Mouse (Mus musculus): ENCODE measurements around the gene Enox1. TPM values are rescaled to one million over a fixed set of nuclear protein-coding genes. Genes with fewer than 3 reads are reported as not detected.

The Enox1 gene
- polyA plus RNA-seq, 1 experiment = 0.28 TPM

GRCm38 (mm10) chr14:77239360-77239759 lies 82.8 kb downstream of the Enox1 start:
- H3K4me1 ChIP-seq (ENCODE audit: control insufficient read depth, insufficient read depth, low read length) = no peaks in the 10 kb centered on the region
- H3K4me3 ChIP-seq (replicated peaks; ENCODE audit: extremely low read depth, low read depth, low read length) = no peak overlapping the region
- no peak for TF ChIP-seq CTCF (IDR thresholded peaks at IDR 0.05; ENCODE audit: insufficient read depth, low read length)
- TF ChIP-seq POLR2A (IDR thresholded peaks at IDR 0.05; ENCODE audit: borderline replicate concordance, extremely low read depth, low read depth, low read length) = no peak
- WGBS = 29% methylated on average over 4 of the region's 4 CpGs
- no peak for DNase-seq

GRCm38 (mm10) chr14:77246977-77247376 lies 90.4 kb downstream of the Enox1 start:
- Histone ChIP-seq H3K4me3 (replicated peaks; ENCODE audit: extremely low read depth, low read depth, low read length) (no peak overlapping the region), H3K4me1 (ENCODE audit: control insufficient read depth, insufficient read depth, low read length) (no peaks in the 10 kb centered on the region)
- TF ChIP-seq CTCF (IDR thresholded peaks at IDR 0.05; ENCODE audit: insufficient read depth, low read length) (no peak), POLR2A (IDR thresholded peaks at IDR 0.05; ENCODE audit: borderline replicate concordance, extremely low read depth, low read depth, low read length) (no peak)
- DNase-seq = no peak
- WGBS = 54% methylated on average over 3 of the region's 3 CpGs

- Histone ChIP-seq H3K4me1 (ENCODE audit: control insufficient read depth, insufficient read depth, low read length) (no peaks in the 10 kb centered on the region), H3K4me3 (replicated peaks; ENCODE audit: extremely low read depth, low read depth, low read length) (no peak overlapping the region)
- WGBS = 83% methylated on average over 5 of the region's 5 CpGs
- no peak for DNase-seq
- TF ChIP-seq CTCF (IDR thresholded peaks at IDR 0.05; ENCODE audit: insufficient read depth, low read length) (no peak), POLR2A (IDR thresholded peaks at IDR 0.05; ENCODE audit: borderline replicate concordance, extremely low read depth, low read depth, low read length) (no peak)
Measured at GRCm38 (mm10) chr14:77248426-77248825, 91.9 kb downstream of the Enox1 start.

GRCm38 (mm10) chr14:77248946-77249345 lies 92.4 kb downstream of the Enox1 start:
- WGBS = 77% methylated on average over 7 of the region's 7 CpGs
- TF ChIP-seq POLR2A (IDR thresholded peaks at IDR 0.05; ENCODE audit: borderline replicate concordance, extremely low read depth, low read depth, low read length) (no peak), CTCF (IDR thresholded peaks at IDR 0.05; ENCODE audit: insufficient read depth, low read length) (no peak)
- Histone ChIP-seq H3K4me1 (ENCODE audit: control insufficient read depth, insufficient read depth, low read length) (no peaks in the 10 kb centered on the region), H3K4me3 (replicated peaks; ENCODE audit: extremely low read depth, low read depth, low read length) (no peak overlapping the region)
- DNase-seq = no peak

- TF ChIP-seq CTCF (IDR thresholded peaks at IDR 0.05; ENCODE audit: insufficient read depth, low read length) (no peak), POLR2A (IDR thresholded peaks at IDR 0.05; ENCODE audit: borderline replicate concordance, extremely low read depth, low read depth, low read length) (no peak)
- DNase-seq = no peak
- WGBS = 81% methylated on average over 2 of the region's 2 CpGs
- H3K4me1 ChIP-seq (ENCODE audit: control insufficient read depth, insufficient read depth, low read length) = no peaks in the 10 kb centered on the region
- H3K4me3 ChIP-seq (replicated peaks; ENCODE audit: extremely low read depth, low read depth, low read length) = no peak overlapping the region
Measured at GRCm38 (mm10) chr14:77250652-77251238, 94.2 kb downstream of the Enox1 start.

- no peak for DNase-seq
- Histone ChIP-seq H3K4me1 (ENCODE audit: control insufficient read depth, insufficient read depth, low read length) (no peaks in the 10 kb centered on the region), H3K4me3 (replicated peaks; ENCODE audit: extremely low read depth, low read depth, low read length) (no peak overlapping the region)
- TF ChIP-seq CTCF (IDR thresholded peaks at IDR 0.05; ENCODE audit: insufficient read depth, low read length) (no peak), POLR2A (IDR thresholded peaks at IDR 0.05; ENCODE audit: borderline replicate concordance, extremely low read depth, low read depth, low read length) (no peak)
- WGBS = 33% methylated on average over 3 of the region's 3 CpGs
Measured at GRCm38 (mm10) chr14:77255201-77255600, 98.6 kb downstream of the Enox1 start.

- DNase-seq = no peak
- no peak overlapping the region for H3K4me3 ChIP-seq (replicated peaks; ENCODE audit: extremely low read depth, low read depth, low read length)
- no peaks in the 10 kb centered on the region for H3K4me1 ChIP-seq (ENCODE audit: control insufficient read depth, insufficient read depth, low read length)
- no peak for TF ChIP-seq CTCF (IDR thresholded peaks at IDR 0.05; ENCODE audit: insufficient read depth, low read length)
- no peak for TF ChIP-seq POLR2A (IDR thresholded peaks at IDR 0.05; ENCODE audit: borderline replicate concordance, extremely low read depth, low read depth, low read length)
- 80% methylated on average over 6 of the region's 6 CpGs for WGBS
Measured at GRCm38 (mm10) chr14:77255711-77256110, 99.1 kb downstream of the Enox1 start.

GRCm38 (mm10) chr14:77256943-77257342 lies 100.4 kb downstream of the Enox1 start:
- WGBS = 74% methylated on average over 2 of the region's 2 CpGs
- DNase-seq = no peak
- Histone ChIP-seq H3K4me1 (ENCODE audit: control insufficient read depth, insufficient read depth, low read length) (no peaks in the 10 kb centered on the region), H3K4me3 (replicated peaks; ENCODE audit: extremely low read depth, low read depth, low read length) (no peak overlapping the region)
- TF ChIP-seq CTCF (IDR thresholded peaks at IDR 0.05; ENCODE audit: insufficient read depth, low read length) (no peak), POLR2A (IDR thresholded peaks at IDR 0.05; ENCODE audit: borderline replicate concordance, extremely low read depth, low read depth, low read length) (no peak)

GRCm38 (mm10) chr14:77257461-77257860 lies 100.9 kb downstream of the Enox1 start:
- Histone ChIP-seq H3K4me3 (replicated peaks; ENCODE audit: extremely low read depth, low read depth, low read length) (no peak overlapping the region), H3K4me1 (ENCODE audit: control insufficient read depth, insufficient read depth, low read length) (no peaks in the 10 kb centered on the region)
- DNase-seq = no peak
- WGBS = 74% methylated on average over 1 of the region's 1 CpGs
- TF ChIP-seq CTCF (IDR thresholded peaks at IDR 0.05; ENCODE audit: insufficient read depth, low read length) = no peak
- no peak for TF ChIP-seq POLR2A (IDR thresholded peaks at IDR 0.05; ENCODE audit: borderline replicate concordance, extremely low read depth, low read depth, low read length)

- no peak for TF ChIP-seq POLR2A (IDR thresholded peaks at IDR 0.05; ENCODE audit: borderline replicate concordance, extremely low read depth, low read depth, low read length)
- no peak for TF ChIP-seq CTCF (IDR thresholded peaks at IDR 0.05; ENCODE audit: insufficient read depth, low read length)
- 58% methylated on average over 4 of the region's 4 CpGs for WGBS
- no peak for DNase-seq
- no peak overlapping the region for H3K4me3 ChIP-seq (replicated peaks; ENCODE audit: extremely low read depth, low read depth, low read length)
- H3K4me1 ChIP-seq (ENCODE audit: control insufficient read depth, insufficient read depth, low read length) = no peaks in the 10 kb centered on the region
Measured at GRCm38 (mm10) chr14:77258186-77258585, 101.6 kb downstream of the Enox1 start.
